Mouse (Mus musculus) limb, embryonic 13.5 days (tissue): ENCODE results near the gene Creb1. TPM values are rescaled to one million over a fixed set of nuclear protein-coding genes. Genes with fewer than 3 reads are reported as not detected.
"Not testable (repeated sequence)": the region's sequence is repeated elsewhere in the genome, so short reads cannot be mapped to it uniquely, and the experiment has no call there.

ENCODE experiments used
- ATAC-seq: fragments of 200-750 bp; cut with Nextera tagmentation; 2 replicates; pipeline ENCODE4 v1.8.0; 2017; ENCODE audit warnings: low read depth, moderate number of reproducible peaks, moderate TSS enrichment; ENCODE audit not compliant: low FRiP score
- H3K27ac ChIP-seq: fragments of 300-500 bp; sonication (generic); 2 replicates; pipeline ENCODE4 v1.5.1; 2015; ENCODE audit warnings: inconsistent platforms, mild to moderate bottlenecking, moderate library complexity
- H3K27me3 ChIP-seq: fragments of 300-500 bp; sonication (generic); 2 replicates; pipeline ENCODE4 v1.6.1; 2015; ENCODE audit warnings: mild to moderate bottlenecking, inconsistent platforms
- H3K36me3 ChIP-seq: fragments of 300-500 bp; sonication (generic); 2 replicates; pipeline ENCODE4 v1.6.1; 2015; ENCODE audit warnings: inconsistent platforms, mild to moderate bottlenecking, moderate library complexity
- H3K4me1 ChIP-seq: fragments of 300-500 bp; sonication (generic); 2 replicates; pipeline ENCODE4 v1.6.1; 2015; ENCODE audit warnings: inconsistent platforms
- H3K4me2 ChIP-seq: fragments of 300-500 bp; sonication (generic); replicated peaks from 2 replicates; pipeline ENCODE4 v1.6.1; 2015; ENCODE audit warnings: inconsistent platforms, mild to moderate bottlenecking, moderate library complexity
- H3K4me3 ChIP-seq: fragments of 300-500 bp; sonication (generic); 2 replicates; pipeline ENCODE4 v1.5.1; 2015; ENCODE audit warnings: moderate library complexity, mild to moderate bottlenecking, inconsistent platforms
- H3K9ac ChIP-seq: fragments of 300-500 bp; sonication (generic); 2 replicates; pipeline ENCODE4 v1.6.1; 2015; ENCODE audit warnings: mild to moderate bottlenecking, inconsistent platforms
- H3K9me3 ChIP-seq: fragments of 300-500 bp; sonication (generic); 2 replicates; pipeline ENCODE4 v1.6.1; 2016; ENCODE audit warnings: inconsistent platforms
- WGBS: fragments of 180-500 bp; shearing (Covaris S2); methylation state at CpG from one replicate; pipeline ENCODE4 v1.1.7; 2015; 5-methylcytosine and 5-hydroxymethylcytosine counted together
- polyA plus RNA-seq: library from polyadenylated mRNA; unstranded; fragments of >200 nt; fragmentation: Nextera tagmentation; extraction: Ambion mirVana; gene quantifications from 2 replicates; pipeline ENCODE4 v1.2.1, GENCODE M21; 2015

Creb1 gene
- polyA plus RNA-seq, 1 experiment from 2014 or later, result 40.6 TPM

DNA sequence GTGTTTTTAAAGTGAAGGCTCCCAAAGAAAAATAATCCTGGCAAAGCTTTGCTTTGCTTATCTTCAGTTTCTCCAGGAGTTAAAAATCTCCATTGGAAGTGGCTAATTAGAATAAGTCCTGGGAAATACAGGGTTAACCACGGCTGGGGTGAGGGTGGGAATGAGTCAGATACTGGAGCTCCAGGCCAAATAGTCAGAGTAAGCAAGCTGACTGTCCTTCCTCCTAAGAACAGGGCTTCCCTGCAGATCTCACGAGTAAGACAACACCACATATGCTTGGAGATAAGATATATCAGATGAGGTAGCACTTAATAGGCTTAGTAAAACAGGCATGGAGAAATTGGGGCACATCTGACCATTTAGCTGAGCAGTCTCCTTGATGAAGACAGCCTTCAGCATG lies 19.5 kb downstream of the Creb1 start:
- Histone ChIP-seq H3K9ac (no peak overlapping the region), H3K36me3 (peaks cover 34% of the 10 kb centered on the region), H3K4me3 (no peak overlapping the region), H3K27me3 (no peaks in the 10 kb centered on the region), H3K4me2 (no peak overlapping the region), H3K4me1 (no peaks in the 10 kb centered on the region), H3K27ac (no peak overlapping the region), H3K9me3 (no peaks in the 10 kb centered on the region)
- WGBS, result 68% methylated on average over 2 of the region's 2 CpGs
- ATAC-seq, result no peak

DNA sequence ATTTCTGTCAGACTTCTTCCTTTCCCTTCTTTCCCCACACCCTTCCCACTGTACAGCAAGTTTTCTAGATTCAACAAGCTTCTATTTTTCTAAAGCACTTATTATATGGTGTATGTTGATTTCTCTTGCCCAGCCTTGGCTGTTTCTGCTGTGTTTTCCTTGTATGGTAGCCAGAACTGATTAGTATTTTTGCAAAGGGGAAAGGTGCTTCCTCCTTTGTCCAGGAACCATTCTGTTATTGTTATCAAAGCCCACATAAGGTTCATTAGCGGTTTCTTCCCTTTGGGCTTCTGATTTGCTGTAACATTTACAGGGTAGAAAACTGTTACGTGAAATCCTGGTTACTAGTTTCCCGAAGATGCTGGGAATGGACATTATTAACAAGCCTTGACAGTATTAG lies 27.7 kb downstream of the Creb1 start:
- 91% methylated on average over 3 of the region's 3 CpGs for WGBS
- Histone ChIP-seq H3K4me2 (no peak overlapping the region), H3K4me3 (no peak overlapping the region), H3K27ac (no peak overlapping the region), H3K4me1 (no peaks in the 10 kb centered on the region), H3K9me3 (no peaks in the 10 kb centered on the region), H3K36me3 (peaks cover 50% of the 10 kb centered on the region), H3K9ac (no peak overlapping the region), H3K27me3 (no peaks in the 10 kb centered on the region)
- ATAC-seq, result no peak

DNA sequence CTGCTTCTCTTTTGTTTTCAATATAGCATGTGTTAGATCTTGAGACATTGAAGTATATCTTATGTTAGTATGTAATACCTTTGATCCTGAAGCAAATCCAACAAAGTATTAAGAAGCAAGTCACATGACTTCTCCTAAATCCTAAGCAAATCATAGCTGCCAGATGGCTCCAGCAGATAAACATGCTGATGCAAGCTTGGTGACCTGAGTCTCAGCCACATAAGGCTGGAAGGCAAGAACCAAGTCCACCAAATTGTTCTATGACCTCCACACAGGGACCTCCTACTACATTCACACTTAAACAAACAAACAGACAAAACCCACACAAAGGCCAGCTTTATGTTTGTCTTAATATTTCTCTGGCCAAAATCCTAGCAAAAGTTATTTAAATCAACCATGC lies 35.8 kb downstream of the Creb1 start:
- no peak overlapping the region for H3K4me3 ChIP-seq
- no peak overlapping the region for H3K27ac ChIP-seq
- no peaks in the 10 kb centered on the region for H3K27me3 ChIP-seq
- peaks cover 54% of the 10 kb centered on the region for H3K36me3 ChIP-seq
- H3K9ac ChIP-seq, result no peak overlapping the region
- no peaks in the 10 kb centered on the region for H3K9me3 ChIP-seq
- H3K4me2 ChIP-seq, result no peak overlapping the region
- ATAC-seq, result no peak
- no peaks in the 10 kb centered on the region for H3K4me1 ChIP-seq

DNA sequence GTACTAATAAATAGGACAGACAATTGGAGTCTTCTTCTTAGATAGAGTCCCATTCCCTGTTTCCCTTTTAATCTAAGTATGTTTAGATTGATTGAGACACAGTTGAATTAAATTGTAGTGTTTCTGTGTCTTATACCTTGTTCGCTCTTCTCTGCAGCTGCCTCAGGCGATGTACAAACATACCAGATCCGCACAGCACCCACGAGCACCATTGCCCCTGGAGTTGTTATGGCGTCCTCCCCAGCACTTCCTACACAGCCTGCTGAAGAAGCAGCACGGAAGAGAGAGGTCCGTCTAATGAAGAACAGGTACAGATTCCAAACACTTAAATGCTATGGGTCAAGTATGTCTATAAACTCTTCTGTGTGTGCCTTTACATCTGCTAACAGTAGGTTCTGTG lies 43.6 kb downstream of the Creb1 start:
- H3K36me3 ChIP-seq, result peaks cover 54% of the 10 kb centered on the region
- no peak overlapping the region for H3K27ac ChIP-seq
- no peak for ATAC-seq
- H3K9ac ChIP-seq, result no peak overlapping the region
- H3K9me3 ChIP-seq, result no peaks in the 10 kb centered on the region
- H3K4me2 ChIP-seq, result no peak overlapping the region
- WGBS, result 84% methylated on average over 7 of the region's 7 CpGs
- no peak overlapping the region for H3K4me3 ChIP-seq
- H3K4me1 ChIP-seq, result no peaks in the 10 kb centered on the region
- H3K27me3 ChIP-seq, result no peaks in the 10 kb centered on the region

DNA sequence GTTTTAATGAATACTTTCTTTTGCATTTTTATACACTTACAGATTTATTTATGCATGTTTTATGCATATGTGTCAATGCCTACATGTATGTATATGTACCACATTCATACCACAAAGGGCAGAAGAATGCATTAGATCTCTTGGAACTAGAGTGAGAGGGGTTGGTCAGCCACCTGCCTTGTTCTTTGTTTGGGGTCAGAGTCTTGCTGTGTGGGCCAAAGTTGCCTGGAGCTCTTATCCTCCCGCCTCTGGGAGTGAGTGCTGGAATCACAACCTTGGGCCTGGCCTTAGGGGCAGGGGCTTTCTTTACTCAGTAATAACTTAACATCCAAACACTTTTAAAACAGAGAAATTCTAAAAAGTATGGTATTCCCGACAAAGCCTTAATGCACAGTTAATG lies 44.3 kb downstream of the Creb1 start:
- Histone ChIP-seq H3K4me3 (no peak overlapping the region), H3K9me3 (no peaks in the 10 kb centered on the region), H3K9ac (no peak overlapping the region), H3K27me3 (no peaks in the 10 kb centered on the region), H3K4me2 (no peak overlapping the region), H3K4me1 (no peaks in the 10 kb centered on the region), H3K27ac (no peak overlapping the region), H3K36me3 (peaks cover 58% of the 10 kb centered on the region)
- 89% methylated on average over 2 of the region's 2 CpGs for WGBS
- no peak for ATAC-seq

DNA sequence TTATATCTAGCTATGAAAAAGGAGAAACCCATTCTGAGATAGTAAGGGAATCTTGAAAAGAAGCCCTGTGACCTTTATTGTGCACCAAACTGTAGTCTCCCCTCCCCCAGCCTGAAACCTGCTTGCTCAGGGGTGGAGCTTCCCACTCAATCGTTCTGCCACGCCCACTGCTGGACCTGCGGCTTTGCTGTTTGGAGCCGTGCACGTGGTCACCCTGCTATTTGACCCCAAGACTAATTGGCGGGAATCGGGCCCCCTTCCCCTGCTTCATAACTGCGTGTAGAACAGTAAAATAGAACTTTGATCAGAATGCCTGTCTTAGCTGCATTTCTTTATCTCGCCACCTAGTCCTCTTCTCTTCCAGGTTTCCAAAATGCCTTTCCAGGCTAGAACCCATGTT lies 45.5 kb downstream of the Creb1 start:
- not testable (repeated sequence) for H3K4me2 ChIP-seq, ATAC-seq, H3K4me3 ChIP-seq, H3K27me3 ChIP-seq, H3K4me1 ChIP-seq, H3K9me3 ChIP-seq, H3K9ac ChIP-seq, H3K27ac ChIP-seq
- peaks cover 64% of the 10 kb centered on the region for H3K36me3 ChIP-seq
- WGBS, result 44% methylated on average over 9 of the region's 9 CpGs

DNA sequence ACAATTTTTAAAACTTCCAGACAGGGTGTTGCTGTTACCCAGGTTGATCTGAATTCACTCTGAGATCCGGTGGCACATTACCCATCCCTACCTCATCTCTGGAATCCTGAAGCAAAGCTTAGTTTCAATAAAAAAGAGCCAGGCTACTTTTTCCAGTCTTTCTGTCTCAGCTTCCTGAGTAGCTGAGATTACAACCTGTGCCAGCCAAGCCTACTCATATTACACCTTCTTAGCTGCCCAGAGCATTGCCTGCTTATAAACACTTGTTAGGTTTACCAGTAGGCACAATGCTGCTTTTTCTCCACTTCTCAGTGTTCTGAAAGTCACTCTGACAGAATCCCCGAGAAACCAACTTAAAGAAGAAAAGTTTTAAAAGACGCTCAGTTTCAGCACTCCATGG lies 46.4 kb downstream of the Creb1 start:
- Histone ChIP-seq H3K36me3 (peaks cover 60% of the 10 kb centered on the region), H3K4me2 (no peak overlapping the region), H3K4me1 (no peaks in the 10 kb centered on the region), H3K4me3 (no peak overlapping the region), H3K9me3 (no peaks in the 10 kb centered on the region), H3K27ac (no peak overlapping the region), H3K9ac (no peak overlapping the region), H3K27me3 (no peaks in the 10 kb centered on the region)
- no peak for ATAC-seq
- 85% methylated on average over 3 of the region's 3 CpGs for WGBS

DNA sequence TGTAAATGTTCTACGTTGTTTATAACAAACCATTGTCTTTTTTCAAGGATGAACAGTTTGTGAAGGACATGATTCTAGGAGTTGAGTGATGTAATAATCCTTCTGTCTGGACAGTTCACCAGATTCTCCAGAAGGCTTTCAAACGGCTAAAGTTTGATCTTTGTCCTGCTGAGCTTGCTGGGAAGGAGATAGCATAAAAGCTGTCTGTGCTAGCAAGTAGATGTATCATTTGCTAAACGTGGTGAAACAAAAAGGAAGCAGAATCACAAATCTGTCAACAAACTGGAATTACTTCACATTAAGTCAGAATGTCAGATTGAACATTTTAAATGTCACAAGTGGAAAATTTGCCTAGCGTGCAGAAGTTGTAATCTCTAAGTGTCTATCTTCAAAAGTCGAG lies 66.5 kb downstream of the Creb1 start:
- WGBS, result 59% methylated on average over 5 of the region's 5 CpGs
- H3K27me3 ChIP-seq, result no peaks in the 10 kb centered on the region

DNA sequence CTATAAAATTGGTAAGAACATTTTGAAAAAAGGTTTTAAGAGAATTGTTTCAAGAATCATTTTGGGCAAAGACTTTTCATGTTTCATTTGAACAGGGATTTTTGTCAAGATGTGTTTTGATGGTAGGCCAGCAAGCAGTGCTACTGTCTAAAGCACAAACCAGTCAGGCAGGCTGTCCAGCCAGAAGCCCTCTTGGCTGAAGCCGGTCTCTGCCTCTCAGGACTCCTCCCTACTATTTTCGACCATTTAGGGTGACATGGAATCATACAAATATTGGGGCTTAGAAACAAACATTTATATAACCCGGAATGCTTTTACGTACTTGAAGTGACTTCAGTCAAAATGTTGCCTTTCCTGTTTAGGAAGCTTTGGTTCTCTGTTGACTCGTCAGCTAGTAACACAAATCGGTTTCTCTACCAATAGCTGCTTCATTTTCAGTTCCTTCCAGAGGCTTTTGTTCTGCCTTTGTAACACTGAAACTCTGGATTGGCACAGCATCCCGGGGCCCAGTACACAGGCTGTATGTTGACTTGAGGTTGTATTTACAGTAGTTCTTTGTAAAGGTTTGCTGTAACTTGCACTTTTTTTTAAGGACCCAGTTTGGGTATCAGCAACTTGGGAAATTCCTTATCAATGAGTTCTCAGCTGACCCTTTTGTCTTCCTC lies 68.1 kb downstream of the Creb1 start:
- no peak overlapping the region for H3K9ac ChIP-seq
- H3K4me1 ChIP-seq, result no peaks in the 10 kb centered on the region
- H3K9me3 ChIP-seq, result no peaks in the 10 kb centered on the region
- no peaks in the 10 kb centered on the region for H3K27me3 ChIP-seq
- no peak overlapping the region for H3K27ac ChIP-seq
- WGBS, result 88% methylated on average over 7 of the region's 7 CpGs
- no peak overlapping the region for H3K4me2 ChIP-seq
- H3K36me3 ChIP-seq, result peaks cover 58% of the 10 kb centered on the region
- H3K4me3 ChIP-seq, result no peak overlapping the region
- no peak for ATAC-seq

More for the DNA sequence above, 66.5 kb downstream of the Creb1 start:
- H3K4me1 ChIP-seq, result no peaks in the 10 kb centered on the region
- peaks cover 54% of the 10 kb centered on the region for H3K36me3 ChIP-seq
- H3K4me2 ChIP-seq, result no peak overlapping the region
- no peak overlapping the region for H3K27ac ChIP-seq
- H3K4me3 ChIP-seq, result no peak overlapping the region
- H3K9ac ChIP-seq, result no peak overlapping the region
- ATAC-seq, result no peak
- H3K9me3 ChIP-seq, result no peaks in the 10 kb centered on the region

DNA sequence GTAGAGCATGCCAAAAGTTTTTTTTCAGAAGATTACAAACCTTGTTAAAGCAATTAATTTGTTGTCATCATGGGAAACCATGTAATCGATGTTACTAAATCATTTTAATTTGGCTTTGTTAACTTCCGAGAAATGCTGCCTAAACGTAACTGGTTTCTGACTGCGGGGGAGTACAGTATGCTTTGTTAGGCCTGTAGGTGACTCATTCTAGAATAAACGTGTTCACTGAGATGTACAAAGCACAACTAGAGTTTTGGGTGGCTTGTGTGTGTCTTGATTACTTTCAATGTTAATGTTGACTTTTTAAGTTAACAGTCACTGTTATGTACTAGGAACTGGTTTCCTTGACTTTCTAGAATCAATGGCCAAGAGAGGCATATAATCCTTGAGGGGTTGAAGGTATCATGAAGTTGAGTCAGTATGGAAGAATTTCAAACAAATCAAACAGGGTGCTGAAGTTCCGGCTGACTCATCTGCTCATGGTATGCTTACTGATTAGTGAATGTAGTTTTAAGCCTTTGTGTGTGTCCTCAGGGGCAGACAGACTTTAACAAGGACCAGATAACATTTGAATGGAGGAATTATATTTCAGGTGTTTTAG lies 68.9 kb downstream of the Creb1 start:
- ATAC-seq, result no peak
- WGBS, result 87% methylated on average over 6 of the region's 6 CpGs

DNA sequence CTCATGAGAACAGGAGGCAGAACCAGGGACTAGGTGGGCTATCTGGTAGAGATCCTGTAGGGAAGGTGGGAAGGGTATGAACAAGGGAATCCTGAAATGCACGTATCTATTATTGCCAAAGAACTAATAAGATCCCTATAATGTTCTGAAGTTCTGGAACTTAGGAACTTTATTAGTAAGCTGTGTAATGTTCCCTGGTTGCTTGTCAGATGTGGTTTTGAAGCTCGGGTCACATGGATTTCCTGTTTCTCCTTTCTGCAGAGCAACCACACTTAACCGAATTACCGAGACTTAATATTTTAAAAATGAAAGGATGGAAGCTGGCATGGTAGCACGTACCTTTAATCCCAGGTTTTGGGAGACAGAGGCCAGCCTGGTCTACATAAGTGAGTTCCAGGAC lies 70.9 kb downstream of the Creb1 start:
- Histone ChIP-seq H3K4me2 (no peak overlapping the region), H3K9ac (no peak overlapping the region), H3K4me3 (no peak overlapping the region), H3K36me3 (peaks cover 50% of the 10 kb centered on the region), H3K27me3 (no peaks in the 10 kb centered on the region), H3K27ac (no peak overlapping the region), H3K9me3 (no peaks in the 10 kb centered on the region), H3K4me1 (no peaks in the 10 kb centered on the region)
- WGBS, result 84% methylated on average over 5 of the region's 5 CpGs
- ATAC-seq, result no peak

More for the DNA sequence above, 68.9 kb downstream of the Creb1 start:
- H3K4me3 ChIP-seq, result no peak overlapping the region
- peaks cover 54% of the 10 kb centered on the region for H3K36me3 ChIP-seq
- H3K9ac ChIP-seq, result no peak overlapping the region
- H3K4me1 ChIP-seq, result no peaks in the 10 kb centered on the region
- no peak overlapping the region for H3K27ac ChIP-seq
- H3K4me2 ChIP-seq, result no peak overlapping the region
- no peaks in the 10 kb centered on the region for H3K9me3 ChIP-seq
- H3K27me3 ChIP-seq, result no peaks in the 10 kb centered on the region

DNA sequence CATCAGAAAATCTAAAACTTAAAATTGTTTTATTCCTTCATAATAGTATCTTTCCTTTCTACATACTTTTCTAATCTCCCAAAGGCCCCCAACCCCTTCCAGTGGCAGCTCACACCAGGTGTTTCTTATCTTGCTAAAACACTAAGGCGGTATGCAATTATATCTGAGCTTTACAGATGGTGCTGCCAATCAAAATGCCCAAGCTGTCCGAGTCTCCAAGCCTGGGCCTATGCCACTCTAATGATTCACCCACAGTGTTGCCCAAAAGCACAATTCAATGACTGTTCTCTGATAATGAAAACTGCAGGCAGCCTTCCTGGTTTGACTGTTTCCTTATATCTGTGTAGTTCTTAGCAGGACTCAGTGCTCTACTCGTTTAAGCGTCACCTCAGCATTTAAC lies 76.7 kb downstream of the Creb1 start:
- Histone ChIP-seq H3K27ac (no peak overlapping the region), H3K4me2 (no peak overlapping the region), H3K36me3 (peaks cover 67% of the 10 kb centered on the region), H3K4me3 (no peak overlapping the region), H3K4me1 (no peaks in the 10 kb centered on the region), H3K27me3 (no peaks in the 10 kb centered on the region), H3K9me3 (no peaks in the 10 kb centered on the region), H3K9ac (no peak overlapping the region)
- no peak for ATAC-seq
- WGBS, result 78% methylated on average over 4 of the region's 4 CpGs

DNA sequence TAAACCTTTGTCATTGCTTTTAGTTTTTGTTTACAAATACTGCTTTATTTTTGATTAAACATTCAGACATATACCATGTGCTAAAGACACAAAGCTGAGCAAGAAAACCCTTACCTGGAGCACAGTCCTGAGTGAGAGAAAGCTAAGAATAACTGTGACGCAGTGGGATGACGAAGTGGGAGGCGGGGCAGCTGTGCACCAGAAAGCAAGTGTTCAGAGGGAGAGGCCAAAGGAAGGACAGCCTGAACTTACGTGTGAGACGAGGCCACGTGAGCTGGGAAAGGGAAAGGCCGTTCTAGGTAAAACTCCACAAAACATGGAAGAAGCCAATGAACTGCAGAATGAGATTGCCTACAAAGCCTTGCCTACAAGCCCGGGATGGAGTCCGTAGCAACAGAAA lies 77.5 kb downstream of the Creb1 start:
- 86% methylated on average over 9 of the region's 9 CpGs for WGBS
- H3K36me3 ChIP-seq, result peaks cover 60% of the 10 kb centered on the region
- no peaks in the 10 kb centered on the region for H3K9me3 ChIP-seq
- H3K27me3 ChIP-seq, result no peaks in the 10 kb centered on the region
- H3K27ac ChIP-seq, result no peak overlapping the region
- H3K4me2 ChIP-seq, result no peak overlapping the region
- no peak for ATAC-seq
- H3K4me3 ChIP-seq, result no peak overlapping the region
- H3K4me1 ChIP-seq, result peaks cover 2% of the 10 kb centered on the region
- no peak overlapping the region for H3K9ac ChIP-seq
